ENCODE assay signal across 18 mouse cellular contexts in genomic region chr3:83553858-83554257, GRCm38 (mm10).
DNase-seq lines count a peak whose midpoint lies in the region; ATAC-seq and TF ChIP-seq lines count a peak whose summit lies in the region.
"Had no signal": no experiment of that assay in that cellular context is flagged by ENCODE, and none has a peak within 500 bp of the region (broad histone marks: within the 10 kb centered on the region; RNA-seq: fewer than 3 reads in every experiment).

No protein-coding gene starts in this region.

- TF ChIP-seq EP300 in lung, postnatal 0 days (IDR thresholded peaks at IDR 0.05): no peak

- no peak for ATAC-seq in lung, postnatal 0 days
- ATAC-seq in embryonic facial prominence, embryonic 13.5 days (ENCODE audit: insufficient number of reproducible peaks, insufficient read depth, low FRiP score, low TSS enrichment, low read depth): peak; percentile 69; the same call in 1 of the 2 replicates
- ATAC-seq: forebrain, embryonic 13.5 days; midbrain, embryonic 16.5 days had no signal

- no peaks in the 10 kb centered on the region for H3K4me1 ChIP-seq in lung, postnatal 0 days (ENCODE audit: insufficient read depth, low read depth, low read length)
- H3K4me1 ChIP-seq in embryonic facial prominence, embryonic 13.5 days: no peaks in the 10 kb centered on the region; the same call in 1 of the 2 replicates
- peaks cover 14% of the 10 kb centered on the region for H3K4me1 ChIP-seq in limb, embryonic 10.5 days
- H3K4me1 ChIP-seq: forebrain, embryonic 13.5 days; hindbrain, embryonic 12.5 days; neural tube, embryonic 13.5 days had no signal

- no peak overlapping the region for H3K4me3 ChIP-seq in lung, postnatal 0 days (ENCODE audit: low read depth, low read length)
- H3K4me3 ChIP-seq in embryonic facial prominence, embryonic 13.5 days: no peak overlapping the region
- H3K4me3 ChIP-seq in limb, embryonic 10.5 days: no peak overlapping the region
- H3K4me3 ChIP-seq: forebrain, embryonic 13.5 days; gastrocnemius, adult 2 months; hindbrain, embryonic 12.5 days; layer of hippocampus, adult 2 months; neural tube, embryonic 13.5 days had no signal

- no peaks in the 10 kb centered on the region for H3K36me3 ChIP-seq in lung, postnatal 0 days (ENCODE audit: insufficient read depth, low read length)
- no peaks in the 10 kb centered on the region for H3K36me3 ChIP-seq in embryonic facial prominence, embryonic 13.5 days
- no peaks in the 10 kb centered on the region for H3K36me3 ChIP-seq in limb, embryonic 10.5 days
- H3K36me3 ChIP-seq: hindbrain, embryonic 12.5 days; neural tube, embryonic 13.5 days had no signal

- intact Hi-C loops in heart, postnatal 36 days (cut with DNase I): no loop called here

- no peaks in the 10 kb centered on the region for H3K27me3 ChIP-seq in lung, postnatal 0 days (replicated peaks; ENCODE audit: insufficient read depth, low read length)
- no peaks in the 10 kb centered on the region for H3K27me3 ChIP-seq in embryonic facial prominence, embryonic 13.5 days
- no peaks in the 10 kb centered on the region for H3K27me3 ChIP-seq in limb, embryonic 10.5 days (ENCODE audit: low read depth, poor library complexity, severe bottlenecking)
- H3K27me3 ChIP-seq: forebrain, embryonic 13.5 days; hindbrain, embryonic 12.5 days; neural tube, embryonic 13.5 days had no signal

- 41% methylated on average over 11 of the region's 11 CpGs for WGBS in lung, postnatal 0 days
- 31% methylated on average over 11 of the region's 11 CpGs for WGBS in embryonic facial prominence, embryonic 13.5 days
- WGBS in limb, embryonic 10.5 days: 42% methylated on average over 11 of the region's 11 CpGs

- H3K4me2 ChIP-seq in lung, postnatal 0 days (replicated peaks; ENCODE audit: low read depth, low read length): no peak overlapping the region
- no peak overlapping the region for H3K4me2 ChIP-seq in embryonic facial prominence, embryonic 13.5 days
- H3K4me2 ChIP-seq: forebrain, embryonic 13.5 days; hindbrain, embryonic 12.5 days; neural tube, embryonic 13.5 days had no signal

- no peak overlapping the region for H3K9ac ChIP-seq in lung, postnatal 0 days (replicated peaks; ENCODE audit: low read depth)
- H3K9ac ChIP-seq in embryonic facial prominence, embryonic 13.5 days: no peak overlapping the region
- H3K9ac ChIP-seq: forebrain, embryonic 13.5 days; hindbrain, embryonic 12.5 days; neural tube, embryonic 13.5 days had no signal

- DNase-seq in heart, adult 11 months: peak; percentile 86
- no peak for DNase-seq in heart, postnatal 36 days
- peak; percentile 5 to 12 for DNase-seq in lung, adult 18-20 months
- no peak for DNase-seq in lung, postnatal 0 days (ENCODE audit: low spot score)
- DNase-seq in limb, embryonic 10.5 days (ENCODE audit: low spot score): no peak
- no peak for DNase-seq in urinary bladder, postnatal 4 days (ENCODE audit: low spot score in 2 of 2)
- no peak for DNase-seq in left cerebral cortex, adult 18-20 months (ENCODE audit: low spot score in 2 of 2)
- DNase-seq: cerebellum, adult 2 months; gastrocnemius, adult 2 months; kidney, adult 9 months; right cerebral cortex, postnatal 4 days; thymus, postnatal 25 days had no signal

- H3K27ac ChIP-seq in lung, postnatal 0 days (ENCODE audit: low read length): no peak overlapping the region
- H3K27ac ChIP-seq in embryonic facial prominence, embryonic 13.5 days: no peak overlapping the region
- H3K27ac ChIP-seq in limb, embryonic 10.5 days: peak overlapping the region; percentile 42; the same call in 1 of the 2 replicates
- H3K27ac ChIP-seq: forebrain, embryonic 13.5 days; gastrocnemius, adult 2 months; hindbrain, embryonic 12.5 days; layer of hippocampus, adult 2 months; neural tube, embryonic 13.5 days had no signal

- H3K9me3 ChIP-seq in lung, postnatal 0 days (ENCODE audit: low read length): no peaks in the 10 kb centered on the region
- no peaks in the 10 kb centered on the region for H3K9me3 ChIP-seq in embryonic facial prominence, embryonic 13.5 days
- H3K9me3 ChIP-seq in limb, embryonic 10.5 days (replicated peaks): no peaks in the 10 kb centered on the region
- H3K9me3 ChIP-seq: forebrain, embryonic 13.5 days; hindbrain, embryonic 12.5 days; neural tube, embryonic 13.5 days had no signal

- TF ChIP-seq CTCF in lung, postnatal 0 days (IDR thresholded peaks at IDR 0.05): no peak

Comparison
In these comparisons a context has a peak if more than half of its experiments do, and no peak if none do; other contexts are left out.
1. DNase-seq: peak in heart, adult 11 months (single experiment) and lung, adult 18-20 months (2 of 2); none in heart, postnatal 36 days (0 of 2), lung, postnatal 0 days (single experiment), limb, embryonic 10.5 days (single experiment), urinary bladder, postnatal 4 days (0 of 2) and left cerebral cortex, adult 18-20 months (0 of 2).